Mouse (Mus musculus): ENCODE results near the gene Sema4f. TPM values are rescaled to one million over a fixed set of nuclear protein-coding genes. Genes with fewer than 3 reads are reported as not detected.
A peak's percentile ranks its signal among the peaks of the same experiment; 100 is the strongest.

The Sema4f gene
- total and polyA plus RNA-seq, 3 experiments, result 0.11 TPM; not detected in 2

DNA sequence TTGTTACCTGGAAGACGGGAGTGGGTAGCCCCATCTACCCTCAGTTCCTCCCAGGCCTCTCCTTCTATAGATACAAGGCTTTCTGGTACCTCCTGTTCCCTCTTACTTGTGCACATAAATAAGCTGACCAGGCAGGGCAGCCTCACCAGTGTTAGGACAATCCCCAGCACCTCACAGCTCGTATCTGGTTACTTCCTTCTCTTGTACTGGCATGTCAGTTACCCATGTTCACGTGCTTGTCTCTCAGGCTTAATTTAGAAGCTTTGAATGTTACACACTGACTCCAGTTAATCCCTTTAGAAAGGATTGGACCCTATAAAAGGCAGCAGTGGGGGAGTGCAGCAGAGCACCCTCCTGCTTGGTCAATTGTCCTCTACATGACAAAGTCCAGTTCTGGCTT lies 42.3 kb downstream of the Sema4f start:
- TF ChIP-seq CTCF (IDR thresholded peaks at IDR 0.05; ENCODE audit: low read depth, low read length), result no peak
- no peak for TF ChIP-seq GATA2 (IDR thresholded peaks at IDR 0.05; ENCODE audit: borderline replicate concordance, low read depth, low read length)
- TF ChIP-seq TAL1 (conservative IDR thresholded peaks at IDR 0.05; ENCODE audit: low read depth, low read length), result no peak
- TF ChIP-seq GATA1 (IDR thresholded peaks at IDR 0.05; ENCODE audit: borderline replicate concordance, low read length), result no peak
- no peak for TF ChIP-seq POLR2AphosphoS5 (IDR thresholded peaks at IDR 0.05; ENCODE audit: insufficient replicate concordance, low read depth, low read length)
- ATAC-seq (ENCODE audit: extremely low read depth, insufficient number of reproducible peaks, low FRiP score, poor library complexity, severe bottlenecking) (no peak), DNase-seq (ENCODE audit: low spot score) (no peak)
- H3K4me1 ChIP-seq (ENCODE audit: insufficient read depth, low read depth, low read length), result no peaks in the 10 kb centered on the region
- H3K27me3 ChIP-seq (ENCODE audit: insufficient read depth, low read length), result peaks cover 23% of the 10 kb centered on the region
- no peak overlapping the region for H3K4me3 ChIP-seq (ENCODE audit: low read depth, low read length)
- H3K9me3 ChIP-seq (replicated peaks), result no peaks in the 10 kb centered on the region
- H3K36me3 ChIP-seq (replicated peaks), result no peaks in the 10 kb centered on the region

DNA sequence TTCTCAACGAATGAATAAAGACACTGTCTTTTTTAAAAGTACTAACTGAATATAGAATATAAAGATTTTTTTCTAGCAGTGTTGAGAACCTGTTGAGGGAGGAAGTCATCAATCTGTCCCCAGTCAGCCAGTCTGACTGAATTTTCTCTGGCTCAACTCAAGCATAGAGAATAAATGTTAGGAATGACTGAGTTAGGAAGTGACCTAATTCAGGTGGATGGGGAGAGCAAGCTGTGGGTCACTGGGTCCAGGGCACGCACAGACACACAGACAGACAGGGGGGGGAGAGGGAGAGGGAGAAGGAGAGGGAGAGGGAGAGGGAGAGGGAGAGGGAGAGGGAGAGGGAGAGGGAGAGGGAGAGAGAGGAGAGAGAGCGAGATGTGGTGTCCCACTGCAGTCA lies 46.2 kb downstream of the Sema4f start:
- H3K36me3 ChIP-seq (replicated peaks), result no peaks in the 10 kb centered on the region
- no peaks in the 10 kb centered on the region for H3K9me3 ChIP-seq (replicated peaks)
- no peaks in the 10 kb centered on the region for H3K4me1 ChIP-seq (ENCODE audit: insufficient read depth, low read depth, low read length)
- no peak for ATAC-seq (ENCODE audit: extremely low read depth, insufficient number of reproducible peaks, low FRiP score, poor library complexity, severe bottlenecking)
- peaks cover 13% of the 10 kb centered on the region; the same call in 1 of the 2 replicates for H3K27me3 ChIP-seq (ENCODE audit: insufficient read depth, low read length)
- no peak for TF ChIP-seq CTCF (IDR thresholded peaks at IDR 0.05; ENCODE audit: low read depth, low read length)
- TF ChIP-seq GATA1 (IDR thresholded peaks at IDR 0.05; ENCODE audit: borderline replicate concordance, low read length), result no peak
- no peak for TF ChIP-seq POLR2AphosphoS5 (IDR thresholded peaks at IDR 0.05; ENCODE audit: insufficient replicate concordance, low read depth, low read length)
- TF ChIP-seq TAL1 (conservative IDR thresholded peaks at IDR 0.05; ENCODE audit: low read depth, low read length), result no peak
- no peak for TF ChIP-seq GATA2 (IDR thresholded peaks at IDR 0.05; ENCODE audit: borderline replicate concordance, low read depth, low read length)
- H3K4me3 ChIP-seq (ENCODE audit: low read depth, low read length), result no peak overlapping the region
- DNase-seq (ENCODE audit: low spot score), result no peak

DNA sequence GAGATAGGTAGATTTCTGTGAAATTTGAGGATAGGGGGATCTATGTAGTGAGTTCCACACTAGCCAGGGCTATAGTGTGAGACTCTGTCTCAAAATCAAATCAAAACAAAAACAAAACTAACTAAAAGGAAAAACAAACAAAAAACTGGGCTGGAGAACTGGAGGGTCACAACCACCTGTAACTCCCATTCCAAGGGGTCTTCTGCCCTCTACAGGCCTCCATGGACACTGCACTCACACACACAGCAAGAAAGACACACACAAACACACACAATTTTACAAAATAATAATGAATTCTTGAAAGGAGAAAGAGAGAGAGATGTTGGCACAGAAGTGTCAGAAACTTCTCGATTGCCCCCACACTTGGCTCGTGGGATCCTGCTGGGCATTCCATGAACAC lies 47.0 kb downstream of the Sema4f start:
- TF ChIP-seq TAL1 (conservative IDR thresholded peaks at IDR 0.05; ENCODE audit: low read depth, low read length) (no peak), CTCF (IDR thresholded peaks at IDR 0.05; ENCODE audit: low read depth, low read length) (peak; percentile 66)
- no peak overlapping the region for H3K4me3 ChIP-seq (ENCODE audit: low read depth, low read length)
- ATAC-seq (ENCODE audit: extremely low read depth, insufficient number of reproducible peaks, low FRiP score, poor library complexity, severe bottlenecking), result no peak
- no peaks in the 10 kb centered on the region for H3K9me3 ChIP-seq (replicated peaks)
- no peaks in the 10 kb centered on the region for H3K4me1 ChIP-seq (ENCODE audit: insufficient read depth, low read depth, low read length)
- H3K27me3 ChIP-seq (ENCODE audit: insufficient read depth, low read length), result peaks cover 8% of the 10 kb centered on the region
- H3K36me3 ChIP-seq (replicated peaks), result no peaks in the 10 kb centered on the region
- DNase-seq (ENCODE audit: low spot score), result no peak

DNA sequence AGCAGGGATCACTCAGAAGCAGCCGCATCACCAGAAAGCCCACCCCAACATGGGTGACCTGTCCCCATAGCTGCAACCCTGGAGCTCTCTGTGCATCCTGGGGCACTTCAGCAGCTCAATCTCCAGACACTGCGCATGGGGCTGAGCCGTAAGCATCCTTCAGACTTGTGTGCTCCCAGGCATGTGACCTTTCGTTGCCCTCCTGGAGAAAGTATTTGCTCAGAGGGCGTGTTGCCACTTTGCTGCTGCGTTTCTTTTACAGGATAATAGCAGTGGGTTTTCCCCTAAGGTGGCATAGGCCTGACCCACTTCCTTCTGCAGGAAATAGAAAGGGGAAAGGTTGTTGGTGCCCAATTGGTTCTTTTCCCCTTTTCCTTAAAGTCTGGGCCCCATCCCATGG lies 48.1 kb downstream of the Sema4f start:
- peaks cover 2% of the 10 kb centered on the region; the same call in 1 of the 2 replicates for H3K4me1 ChIP-seq (ENCODE audit: insufficient read depth, low read depth, low read length)
- no peaks in the 10 kb centered on the region for H3K36me3 ChIP-seq (replicated peaks)
- no peak overlapping the region for H3K4me3 ChIP-seq (ENCODE audit: low read depth, low read length)
- H3K27me3 ChIP-seq (ENCODE audit: insufficient read depth, low read length), result peaks cover 10% of the 10 kb centered on the region
- TF ChIP-seq POLR2AphosphoS5 (IDR thresholded peaks at IDR 0.05; ENCODE audit: insufficient replicate concordance, low read depth, low read length) (no peak), CTCF (IDR thresholded peaks at IDR 0.05; ENCODE audit: low read depth, low read length) (no peak), TAL1 (conservative IDR thresholded peaks at IDR 0.05; ENCODE audit: low read depth, low read length) (no peak), GATA1 (IDR thresholded peaks at IDR 0.05; ENCODE audit: borderline replicate concordance, low read length) (no peak), GATA2 (IDR thresholded peaks at IDR 0.05; ENCODE audit: borderline replicate concordance, low read depth, low read length) (no peak)
- ATAC-seq (ENCODE audit: extremely low read depth, insufficient number of reproducible peaks, low FRiP score, poor library complexity, severe bottlenecking), result no peak
- no peaks in the 10 kb centered on the region for H3K9me3 ChIP-seq (replicated peaks)
- DNase-seq (ENCODE audit: low spot score), result no peak

DNA sequence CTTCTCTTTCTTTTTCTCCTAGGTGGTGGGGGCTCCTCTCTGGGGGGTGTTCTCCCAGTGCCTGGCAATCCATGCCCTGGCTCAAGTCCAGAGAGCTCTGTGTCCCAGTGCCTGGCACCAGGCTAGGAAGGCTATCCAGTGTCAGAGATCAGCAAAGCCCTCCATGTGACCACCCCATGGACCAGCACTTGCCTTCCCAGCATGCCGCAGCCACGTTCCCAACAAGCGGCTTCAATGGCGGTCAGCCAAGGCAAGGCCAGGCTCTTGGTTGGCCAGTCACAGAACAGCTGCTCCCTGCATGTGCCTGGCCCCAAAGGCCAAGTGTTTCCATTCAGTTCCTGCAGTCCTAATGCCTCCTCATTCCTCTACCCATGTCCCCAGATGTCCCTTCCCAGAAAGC lies 53.2 kb downstream of the Sema4f start:
- Histone ChIP-seq H3K9me3 (replicated peaks) (no peaks in the 10 kb centered on the region), H3K27me3 (ENCODE audit: insufficient read depth, low read length) (peaks cover 12% of the 10 kb centered on the region), H3K4me1 (ENCODE audit: insufficient read depth, low read depth, low read length) (peaks cover 2% of the 10 kb centered on the region; the same call in 1 of the 2 replicates), H3K4me3 (ENCODE audit: low read depth, low read length) (no peak overlapping the region), H3K36me3 (replicated peaks) (no peaks in the 10 kb centered on the region)
- ATAC-seq (ENCODE audit: extremely low read depth, insufficient number of reproducible peaks, low FRiP score, poor library complexity, severe bottlenecking) (no peak), DNase-seq (ENCODE audit: low spot score) (no peak)
- no peak for TF ChIP-seq CTCF (IDR thresholded peaks at IDR 0.05; ENCODE audit: low read depth, low read length)
- TF ChIP-seq TAL1 (conservative IDR thresholded peaks at IDR 0.05; ENCODE audit: low read depth, low read length), result no peak
- TF ChIP-seq POLR2AphosphoS5 (IDR thresholded peaks at IDR 0.05; ENCODE audit: insufficient replicate concordance, low read depth, low read length), result no peak
- no peak for TF ChIP-seq GATA1 (IDR thresholded peaks at IDR 0.05; ENCODE audit: borderline replicate concordance, low read length)
- TF ChIP-seq GATA2 (IDR thresholded peaks at IDR 0.05; ENCODE audit: borderline replicate concordance, low read depth, low read length), result no peak

DNA sequence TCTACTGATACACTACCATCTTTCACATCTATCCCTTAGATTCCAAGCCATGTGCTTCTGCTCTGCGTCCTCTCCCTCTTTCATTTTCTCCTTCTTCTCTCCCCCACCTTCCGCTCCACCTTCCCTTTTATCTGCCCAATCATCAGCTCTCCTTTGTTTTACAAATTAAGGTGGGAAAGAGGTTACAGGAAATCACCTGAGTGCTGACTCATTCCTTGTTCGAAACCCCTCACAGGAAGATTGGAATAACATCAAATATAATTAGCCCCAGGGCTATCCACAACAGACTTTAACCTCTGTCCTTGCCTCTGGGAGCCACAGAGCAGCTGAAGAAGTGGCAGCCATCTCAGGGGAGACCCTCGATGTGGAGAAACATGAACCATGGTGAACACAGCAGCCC lies 53.7 kb downstream of the Sema4f start:
- no peak overlapping the region for H3K4me3 ChIP-seq (ENCODE audit: low read depth, low read length)
- no peak for DNase-seq (ENCODE audit: low spot score)
- no peak for ATAC-seq (ENCODE audit: extremely low read depth, insufficient number of reproducible peaks, low FRiP score, poor library complexity, severe bottlenecking)
- TF ChIP-seq POLR2AphosphoS5 (IDR thresholded peaks at IDR 0.05; ENCODE audit: insufficient replicate concordance, low read depth, low read length) (no peak), GATA2 (IDR thresholded peaks at IDR 0.05; ENCODE audit: borderline replicate concordance, low read depth, low read length) (no peak), TAL1 (conservative IDR thresholded peaks at IDR 0.05; ENCODE audit: low read depth, low read length) (no peak), CTCF (IDR thresholded peaks at IDR 0.05; ENCODE audit: low read depth, low read length) (no peak), GATA1 (IDR thresholded peaks at IDR 0.05; ENCODE audit: borderline replicate concordance, low read length) (no peak)
- H3K36me3 ChIP-seq (replicated peaks), result no peaks in the 10 kb centered on the region
- no peaks in the 10 kb centered on the region for H3K9me3 ChIP-seq (replicated peaks)
- peaks cover 12% of the 10 kb centered on the region for H3K27me3 ChIP-seq (ENCODE audit: insufficient read depth, low read length)
- peaks cover 2% of the 10 kb centered on the region; the same call in 1 of the 2 replicates for H3K4me1 ChIP-seq (ENCODE audit: insufficient read depth, low read depth, low read length)
